Mouse (Mus musculus) c-Kit-positive CD71-negative TER-119-negative erythroid progenitor cells, embryonic 14.5 days (primary cell): ENCODE results near the gene Cdk14.

Experiments
- DNase-seq: peaks from one replicate; pipeline ENCODE4 v3.0.0-alpha.2; 2013; ENCODE audit warnings: low read depth

The Cdk14 gene

DNA sequence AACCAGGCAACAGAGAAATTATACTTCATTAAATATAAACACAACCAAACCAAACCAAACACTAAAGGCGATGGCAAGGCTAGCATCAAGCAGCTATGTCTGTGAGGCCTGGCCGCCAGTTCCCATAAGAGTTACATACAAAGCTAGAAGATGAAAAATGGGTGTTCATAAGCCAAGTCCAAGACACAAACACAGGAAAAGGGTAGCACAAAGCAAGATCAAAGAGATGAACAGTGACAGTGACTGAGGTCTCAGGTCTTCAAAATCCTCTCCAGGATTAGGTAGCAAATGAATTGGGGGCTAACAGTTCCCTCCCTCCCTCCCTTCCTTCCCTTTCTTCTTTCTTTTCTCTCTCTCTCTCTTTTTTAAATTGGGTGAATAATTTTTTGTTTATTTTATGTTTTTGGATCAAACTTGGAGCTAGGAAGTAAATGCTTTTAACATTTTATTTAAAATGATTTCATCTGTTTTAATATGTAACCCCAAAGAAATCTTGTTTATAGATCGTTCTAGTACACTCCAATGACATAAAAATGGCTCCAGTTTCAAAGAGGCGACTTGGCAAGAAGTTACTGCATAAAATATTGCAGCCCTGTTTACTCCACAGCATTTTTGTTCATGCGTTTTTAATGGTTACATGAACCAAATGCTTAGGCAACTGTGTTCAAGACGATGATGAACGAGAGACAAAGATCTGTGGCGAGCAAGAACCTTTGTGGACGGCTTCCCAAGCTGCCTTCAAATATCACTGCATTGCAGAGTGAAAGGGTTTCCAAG lies 568.0 kb downstream of the Cdk14 start:
- no peak for DNase-seq

DNA sequence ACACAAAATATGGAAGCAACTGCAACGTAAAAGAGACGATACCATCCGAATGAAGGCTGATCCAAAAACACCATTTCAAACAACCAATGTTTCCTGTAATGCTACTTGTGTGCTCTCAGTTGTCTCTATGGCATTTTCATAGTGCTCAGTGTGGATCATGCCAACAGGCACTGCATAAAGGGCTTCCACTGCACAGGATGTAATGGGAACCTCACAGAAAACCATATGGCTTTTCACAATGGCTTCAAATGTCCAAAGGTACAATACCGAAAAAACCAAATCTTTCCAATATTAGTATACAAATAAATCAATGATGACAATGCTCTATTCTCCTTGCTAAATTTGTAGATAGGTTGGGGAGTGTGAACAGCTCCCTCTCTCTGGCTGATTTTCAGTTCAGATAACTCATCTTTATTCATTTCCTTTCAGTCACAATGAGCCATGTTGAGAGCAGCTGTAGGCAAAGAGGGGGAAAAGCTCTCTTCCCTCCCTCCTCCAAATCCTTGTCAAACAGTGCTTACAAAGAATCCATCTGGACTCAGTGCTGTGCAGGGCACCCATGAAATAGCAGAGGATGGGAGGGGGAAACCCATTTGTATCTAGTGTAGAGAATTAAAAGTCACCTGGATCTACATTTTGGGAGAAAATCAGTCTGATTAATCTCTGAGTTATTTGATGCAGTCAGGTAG lies 568.7 kb downstream of the Cdk14 start:
- DNase-seq: no peak

DNA sequence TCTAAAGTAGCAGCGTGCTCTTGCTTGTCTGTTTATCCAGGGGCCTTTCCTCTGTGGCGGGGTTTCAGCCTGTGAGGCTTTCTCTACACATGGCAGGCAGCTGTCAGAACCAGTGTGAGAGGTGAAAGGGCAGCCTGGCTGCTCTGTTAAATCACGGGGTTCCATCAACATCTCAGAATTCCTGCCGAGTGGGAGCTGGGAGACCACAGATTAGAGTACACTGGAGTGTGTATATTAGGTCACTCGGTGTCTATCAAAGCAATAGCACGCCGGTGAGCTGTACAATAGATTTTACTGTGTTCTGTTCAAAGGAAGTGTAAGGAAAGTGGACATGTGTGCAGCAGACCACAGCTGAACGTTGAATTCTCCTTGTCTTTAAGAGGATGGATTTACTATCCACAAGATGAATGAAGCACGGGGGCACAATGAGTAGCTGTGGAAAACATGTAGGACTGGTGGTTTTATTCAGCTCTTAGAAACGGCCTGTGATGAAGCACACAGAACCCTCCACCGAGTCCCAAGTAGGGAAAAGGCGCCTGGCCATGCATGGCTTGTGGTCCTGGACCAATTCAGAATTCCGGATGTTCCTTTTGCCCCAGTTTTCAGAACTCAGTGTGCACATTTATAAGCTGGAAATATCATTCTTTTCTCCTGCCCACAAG lies 585.2 kb downstream of the Cdk14 start:
- DNase-seq: no peak

DNA sequence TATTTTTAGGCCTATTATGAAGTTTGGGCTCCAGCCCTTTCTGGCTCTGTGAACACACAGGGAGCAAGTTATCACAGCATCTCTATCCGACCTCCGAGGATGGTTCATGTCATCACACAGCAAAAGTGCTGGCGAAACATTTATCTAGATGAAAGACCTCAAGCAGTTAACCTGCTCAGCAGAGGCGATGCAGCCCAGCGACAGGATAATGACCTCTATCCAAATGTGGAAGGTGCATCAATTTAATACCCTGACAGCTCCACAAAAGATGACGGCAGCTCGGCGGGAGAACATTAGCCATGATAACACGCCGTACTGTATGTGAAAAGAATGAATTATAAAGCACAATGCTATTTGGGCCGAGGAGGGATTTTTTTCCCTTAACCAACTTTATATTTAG lies 586.2 kb downstream of the Cdk14 start:
- DNase-seq: no peak

DNA sequence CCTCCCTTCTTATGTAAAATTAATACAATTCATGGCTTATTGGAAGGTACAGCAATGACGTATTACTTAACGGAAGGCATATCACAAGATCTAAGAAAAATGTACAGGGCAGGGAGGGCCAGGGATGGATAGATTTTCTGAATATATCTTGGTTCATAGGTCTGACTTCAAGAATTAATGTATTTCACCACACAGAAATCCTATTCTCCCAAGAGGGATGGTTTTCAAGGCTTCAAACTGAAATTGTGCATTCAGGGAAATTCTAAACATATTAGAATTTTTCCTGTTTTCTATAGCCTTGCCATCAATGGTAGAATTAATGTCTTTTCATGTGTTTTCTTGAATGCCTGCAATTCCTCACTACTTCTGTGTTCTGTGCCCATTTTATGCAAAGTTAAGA lies 593.2 kb downstream of the Cdk14 start:
- no peak for DNase-seq

DNA sequence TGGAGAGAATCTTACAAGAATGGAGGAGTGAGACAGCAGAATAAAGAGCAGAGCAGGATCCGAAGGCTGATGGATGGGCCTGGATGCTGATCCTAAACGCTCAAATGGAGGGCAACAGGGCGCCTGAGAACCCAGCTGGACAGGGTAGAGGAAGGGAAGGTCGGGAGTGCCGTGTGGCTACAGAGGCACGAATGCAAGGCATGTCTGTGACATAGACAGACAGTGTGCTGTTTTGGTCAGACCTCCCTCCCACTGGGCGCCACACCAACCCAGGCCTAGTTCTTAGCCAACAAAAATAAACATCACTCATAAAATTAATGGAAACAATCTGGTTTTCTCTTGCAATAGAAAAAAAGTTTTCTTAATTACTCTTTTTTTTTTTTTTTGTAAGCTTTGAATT lies 594.2 kb downstream of the Cdk14 start:
- DNase-seq: no peak

DNA sequence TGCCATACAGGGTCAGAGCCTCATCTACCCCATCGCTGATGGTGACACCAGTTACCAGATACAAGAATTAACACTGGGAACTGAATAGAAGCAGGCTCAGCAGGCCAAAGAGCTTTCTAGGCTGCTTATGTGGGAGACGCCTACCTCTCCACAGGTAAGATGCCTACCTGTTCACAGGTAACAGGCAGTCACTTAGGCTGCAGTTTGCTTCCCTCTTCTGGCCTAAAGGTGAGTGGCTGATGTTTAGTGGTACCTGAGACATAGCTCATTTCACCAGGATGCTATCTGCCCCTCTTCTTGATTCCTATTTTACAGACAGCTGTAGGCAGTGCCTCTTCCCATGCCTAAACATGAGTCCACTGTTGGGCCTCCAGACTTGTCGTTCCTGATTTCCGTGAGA lies 595.0 kb downstream of the Cdk14 start:
- DNase-seq: no peak

DNA sequence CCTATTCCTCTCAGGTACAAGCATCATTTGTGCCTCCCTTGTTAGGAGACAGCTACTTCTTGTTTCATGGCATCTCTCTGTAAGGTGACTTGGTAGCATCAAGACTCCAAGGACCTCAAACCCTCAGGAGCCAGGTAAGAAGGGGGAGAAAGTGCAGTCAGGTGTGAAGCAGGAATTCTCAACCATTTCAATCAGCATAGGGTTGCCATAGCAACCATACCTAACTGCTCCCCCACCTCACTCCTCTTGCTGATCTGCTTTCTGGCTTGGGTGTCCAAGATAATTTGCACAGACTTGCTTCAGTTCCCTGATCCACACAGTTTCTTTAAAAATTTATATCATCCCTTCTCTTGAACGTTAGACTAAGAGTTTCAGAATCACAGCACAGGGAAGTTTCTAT lies 595.9 kb downstream of the Cdk14 start:
- DNase-seq: no peak

DNA sequence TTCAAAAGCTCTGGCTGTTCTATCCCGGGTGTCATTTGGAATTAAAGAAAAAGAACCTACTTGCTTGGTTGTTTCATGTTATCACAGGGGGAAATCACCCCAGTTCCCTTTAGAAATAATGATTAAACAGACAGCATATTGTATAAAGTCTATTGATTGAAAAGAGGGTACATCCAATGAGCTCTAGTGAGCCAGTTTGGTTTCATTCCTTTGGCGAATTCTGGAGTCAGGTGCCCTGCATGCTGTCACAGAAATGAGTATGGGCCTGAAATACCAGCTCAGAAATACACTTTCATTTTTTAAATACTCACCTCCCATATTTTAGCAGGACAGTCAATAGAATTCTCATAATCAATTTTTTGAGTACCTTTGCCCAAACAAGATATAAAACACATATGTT lies 598.1 kb downstream of the Cdk14 start:
- DNase-seq: no peak

DNA sequence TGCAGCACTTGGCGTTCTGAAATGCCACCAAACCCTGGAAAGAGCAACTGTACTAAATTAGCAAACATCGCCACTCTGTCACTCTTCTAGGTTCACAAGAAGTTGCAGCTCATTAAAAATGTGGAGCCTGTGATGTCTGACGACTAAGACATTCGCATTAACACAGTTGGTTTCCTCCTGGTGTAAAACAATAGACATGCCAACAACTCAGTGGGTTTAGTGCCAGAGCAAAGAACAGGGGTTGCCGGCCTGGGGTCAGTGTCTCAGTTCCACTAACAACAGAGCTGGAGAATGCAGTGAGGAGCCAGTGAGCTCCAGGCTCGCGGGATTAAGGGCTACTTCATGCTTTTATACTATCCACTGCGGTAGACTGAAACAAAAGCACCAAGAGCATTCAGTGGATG lies 598.7 kb downstream of the Cdk14 start:
- no peak for DNase-seq

DNA sequence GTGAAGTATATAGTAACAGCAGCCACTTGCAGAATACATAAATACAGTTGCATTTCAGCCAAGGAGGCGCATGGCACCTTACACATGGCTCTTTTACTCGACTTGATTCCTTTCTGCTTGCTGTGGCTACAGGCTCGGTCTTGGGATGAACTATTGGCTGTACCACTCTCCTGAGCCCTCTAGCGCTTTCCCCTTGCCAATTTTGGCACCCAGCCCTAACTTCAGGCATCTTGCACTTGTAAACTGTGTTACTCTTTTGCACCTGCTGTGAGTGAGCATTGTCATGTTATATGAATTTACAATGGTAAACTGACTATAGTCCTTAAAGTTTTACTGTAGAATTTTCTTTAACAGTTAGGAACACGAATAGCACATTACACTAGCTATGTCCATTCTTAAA lies 603.1 kb downstream of the Cdk14 start:
- DNase-seq: no peak

DNA sequence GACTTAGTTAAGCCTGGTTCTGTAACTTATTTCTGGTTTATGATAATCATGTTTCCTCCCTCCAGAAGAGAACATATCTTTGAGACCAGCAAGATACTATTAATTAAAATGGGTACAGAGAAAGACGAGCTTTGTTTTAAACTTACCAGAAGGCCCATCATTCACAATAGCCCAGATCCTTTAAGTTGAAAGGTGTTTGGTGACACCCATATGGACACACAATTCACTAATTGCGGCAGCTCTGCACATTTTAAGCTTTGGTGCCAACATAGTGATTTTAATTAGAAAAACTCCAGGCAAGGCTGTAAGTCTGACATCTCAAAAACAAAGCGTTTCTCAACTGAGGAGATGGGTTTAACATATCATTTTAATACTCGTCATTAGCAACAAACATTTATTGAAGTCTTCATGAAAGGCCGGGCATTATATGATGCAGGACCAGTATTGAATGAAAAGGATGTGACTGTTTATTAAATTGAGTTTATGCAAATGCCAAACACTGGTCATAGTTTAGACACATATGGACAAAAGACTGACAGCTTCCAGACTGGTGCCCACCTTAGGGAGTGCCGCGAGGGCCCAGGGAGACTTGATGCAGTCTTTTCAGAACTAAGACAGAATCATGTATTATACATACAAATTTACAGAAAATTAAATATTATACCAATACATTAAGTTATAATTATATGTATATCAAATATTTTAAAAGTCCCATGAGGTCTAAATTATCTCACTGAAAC lies 605.5 kb downstream of the Cdk14 start:
- no peak for DNase-seq

DNA sequence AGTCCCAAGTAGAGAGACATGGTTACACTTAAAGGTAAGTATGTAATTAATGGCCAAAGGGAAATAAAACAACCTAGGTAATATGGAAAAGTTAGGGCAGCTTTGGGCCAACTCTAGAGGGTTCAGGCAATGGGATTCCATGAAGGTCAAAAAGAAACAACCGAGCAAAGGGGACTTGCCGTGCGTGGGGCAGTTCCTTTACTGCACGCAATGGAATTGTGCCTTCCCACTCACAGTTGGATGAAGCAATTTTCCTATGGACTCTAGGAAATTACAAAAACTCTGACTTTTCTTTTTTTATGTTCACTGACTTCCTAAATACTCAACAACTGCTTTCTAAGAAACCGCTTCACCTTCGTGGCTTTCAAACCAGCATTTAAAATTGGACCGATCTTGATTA lies 606.8 kb downstream of the Cdk14 start:
- no peak for DNase-seq

DNA sequence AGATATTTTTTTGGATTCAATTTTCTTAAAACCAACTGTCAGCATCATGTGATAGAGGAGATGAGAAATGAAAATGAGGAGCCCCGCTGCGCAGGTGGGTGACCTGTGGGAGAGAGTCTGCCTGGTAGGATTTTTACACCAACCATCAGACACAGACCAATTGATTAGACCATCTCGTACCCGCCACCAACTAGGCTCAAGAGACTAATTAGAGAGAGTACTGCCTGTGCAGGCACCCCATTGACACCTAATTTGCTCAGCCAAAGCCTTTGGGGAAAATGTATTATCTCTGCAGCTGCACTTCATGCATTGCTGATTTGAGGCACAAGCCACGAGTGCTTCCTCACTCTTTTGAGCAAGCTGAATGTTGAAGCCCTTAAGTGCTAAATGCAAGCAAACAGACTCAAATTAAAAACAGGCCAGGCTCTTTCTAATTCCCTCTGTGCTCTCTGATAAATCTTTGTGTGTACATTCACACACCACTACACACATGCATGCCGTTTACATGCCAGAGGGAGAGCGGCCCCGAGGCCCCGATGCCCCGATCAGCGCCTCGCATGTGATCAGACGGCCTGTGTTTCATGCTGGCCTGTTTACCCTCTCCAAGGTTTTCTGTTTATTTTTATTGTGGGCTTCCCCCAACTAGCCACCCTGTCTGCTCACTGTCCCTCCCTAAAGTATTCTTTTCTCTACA lies 607.9 kb downstream of the Cdk14 start:
- no peak for DNase-seq

DNA sequence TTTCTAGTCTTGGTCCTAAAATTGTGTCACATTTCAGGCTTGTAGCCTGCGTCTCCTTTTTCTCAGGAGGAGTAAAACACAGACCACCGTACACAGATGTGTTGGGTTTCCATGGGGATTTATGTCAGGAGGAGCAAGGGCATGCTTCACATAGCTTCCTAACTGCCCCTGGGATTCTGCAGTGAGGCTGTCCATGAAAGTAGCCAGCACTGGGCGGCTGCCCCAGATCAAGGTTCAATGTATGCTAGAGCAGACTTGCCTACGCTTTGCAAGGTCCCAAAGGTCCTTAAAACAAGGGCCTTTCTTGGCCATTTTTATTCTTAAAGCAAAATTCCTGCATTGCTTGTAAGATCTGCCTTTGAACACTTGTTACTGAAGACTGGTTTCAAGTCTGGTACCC lies 614.9 kb downstream of the Cdk14 start:
- no peak for DNase-seq

DNA sequence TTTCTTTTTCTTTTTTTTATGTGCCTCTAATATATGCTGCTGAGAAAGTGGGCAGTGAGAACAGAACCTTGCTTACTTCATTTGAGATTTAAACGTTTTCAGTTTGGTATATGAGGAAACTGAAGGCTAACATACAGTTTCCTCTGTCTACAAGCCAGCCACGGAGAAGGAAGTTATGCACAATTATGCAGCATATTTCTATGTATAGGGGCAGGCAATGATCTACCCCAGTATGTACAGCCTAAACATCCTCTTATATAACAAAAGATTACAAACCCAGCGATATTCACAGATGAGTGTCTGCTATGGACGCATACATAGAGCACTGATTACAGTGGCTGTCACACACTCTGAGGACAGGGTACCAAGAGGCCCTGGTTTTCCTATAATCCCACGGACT lies 616.4 kb downstream of the Cdk14 start:
- no peak for DNase-seq

DNA sequence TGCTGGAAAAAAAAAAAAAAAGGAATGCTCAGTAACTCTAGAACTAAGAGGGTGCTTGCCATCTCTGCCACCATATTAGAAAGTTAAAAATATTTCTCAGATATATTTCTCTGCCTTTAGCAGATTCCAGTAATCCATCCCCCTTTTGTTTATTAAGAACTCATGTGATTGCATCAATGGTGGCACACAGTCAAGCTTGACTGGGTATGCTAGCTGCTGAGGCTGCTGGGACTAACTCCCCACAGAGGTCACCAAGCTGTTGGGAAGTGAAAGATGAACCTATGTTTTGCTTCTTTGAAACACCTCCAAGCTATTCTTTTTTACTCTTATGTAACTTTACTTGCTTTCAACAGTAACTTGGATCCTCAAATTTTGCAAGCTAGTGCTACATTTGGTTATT lies 618.1 kb downstream of the Cdk14 start:
- no peak for DNase-seq

DNA sequence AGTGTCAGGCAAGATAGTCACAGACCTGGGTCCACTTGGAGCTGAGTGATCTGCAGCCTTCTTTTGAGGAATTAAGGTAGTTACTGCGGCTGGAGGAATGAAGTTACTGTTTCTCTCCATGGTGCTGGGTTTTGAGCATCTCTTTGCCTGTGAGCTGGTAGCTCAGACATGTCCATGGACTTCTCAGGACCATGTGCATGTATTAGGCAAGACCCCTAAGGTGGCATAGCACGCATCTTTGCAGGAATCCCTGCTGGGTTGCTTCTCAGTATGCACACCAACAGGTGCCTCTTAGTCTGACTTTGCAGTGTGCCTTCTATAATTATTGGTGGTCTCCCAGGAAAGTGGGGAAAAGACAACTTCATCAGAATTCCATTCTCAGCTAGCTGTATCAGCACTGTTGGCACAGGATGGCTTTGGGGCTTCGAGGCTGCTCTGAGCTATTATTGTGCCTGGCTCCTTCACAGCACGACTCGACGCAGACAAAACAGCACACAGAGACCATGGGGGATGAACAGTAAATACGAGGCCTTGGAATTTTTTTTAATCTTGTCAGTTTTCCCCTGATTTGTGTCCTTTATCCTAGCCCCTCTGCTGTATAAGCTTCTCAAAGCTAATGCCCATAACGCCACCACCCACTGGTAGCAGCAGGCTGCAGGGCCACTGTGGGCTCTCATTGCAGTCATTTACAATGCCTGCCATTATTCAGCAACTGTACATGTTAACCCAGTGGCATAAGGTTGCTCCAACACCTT lies 618.8 kb downstream of the Cdk14 start:
- no peak for DNase-seq

DNA sequence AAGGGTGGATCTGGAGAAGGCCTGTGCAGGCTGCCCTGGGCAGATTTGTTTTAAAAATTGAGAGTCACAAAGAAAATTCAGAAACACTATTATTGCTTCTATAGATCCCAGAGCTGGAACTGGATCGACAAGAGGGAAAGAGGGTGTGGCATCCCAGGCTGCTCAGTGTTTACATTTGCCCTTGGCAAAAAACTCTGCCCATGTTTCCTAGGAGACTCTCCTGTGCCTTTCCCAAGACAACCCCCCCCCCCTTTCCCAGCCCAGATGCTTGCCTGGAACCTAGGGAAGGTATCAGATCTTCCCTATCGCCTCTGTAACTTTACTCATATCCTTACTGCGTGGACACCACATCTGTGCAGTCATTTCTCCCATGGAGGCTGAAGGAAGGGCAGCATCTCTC lies 628.9 kb downstream of the Cdk14 start:
- DNase-seq: no peak

DNA sequence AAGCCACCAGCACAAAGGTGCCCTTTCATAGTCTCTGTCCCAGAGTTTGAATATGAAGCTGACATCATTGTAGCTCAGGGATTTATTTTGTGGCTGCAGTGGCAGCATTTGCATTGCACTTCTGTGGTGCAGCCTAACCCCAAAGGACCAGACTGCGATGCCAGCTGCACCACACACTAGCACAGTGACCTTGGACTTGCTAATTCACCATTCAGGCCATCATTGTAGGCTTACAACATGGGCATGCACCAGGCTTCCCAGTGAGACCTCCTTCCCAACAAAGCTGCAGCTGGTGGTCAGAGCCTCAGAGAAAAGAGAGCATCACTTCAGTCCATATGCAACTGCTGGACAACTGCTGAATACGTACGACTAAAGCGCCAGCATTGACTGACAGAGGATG lies 629.8 kb downstream of the Cdk14 start:
- no peak for DNase-seq

DNA sequence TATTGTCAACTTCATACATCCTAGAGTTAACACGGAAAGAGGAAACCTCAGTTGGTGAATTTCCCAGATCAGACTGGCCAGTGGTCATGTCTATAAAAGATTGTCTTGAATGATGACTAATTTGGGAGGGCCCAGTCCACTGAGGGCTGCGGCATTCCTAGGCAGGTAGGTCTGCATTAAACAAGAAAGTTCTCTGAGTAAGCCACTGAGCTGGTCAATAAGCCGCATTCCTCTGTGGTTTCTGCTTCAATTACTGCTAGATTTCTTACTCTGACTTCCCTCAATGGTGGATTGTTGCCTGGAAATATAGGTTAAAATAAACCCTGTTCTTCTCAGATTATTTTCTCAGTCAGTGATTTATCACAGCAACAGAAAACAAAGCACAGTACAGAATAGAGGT lies 631.6 kb downstream of the Cdk14 start:
- no peak for DNase-seq
